Mouse (Mus musculus) embryonic facial prominence, embryonic 10.5 days (tissue): Measurements from ENCODE around the gene Pilra. TPM values are rescaled to one million over a fixed set of nuclear protein-coding genes. Genes with fewer than 3 reads are reported as not detected.
"Not testable (repeated sequence)": the region's sequence is repeated elsewhere in the genome, so short reads cannot be mapped to it uniquely, and the experiment has no call there.

Source experiments
- DNase-seq: peaks from one replicate; pipeline ENCODE4 v3.0.0-alpha.2; 2017; ENCODE audit warnings: low spot score
- H3K27ac ChIP-seq: fragments of 300-500 bp; sonication (generic); replicated peaks from 2 replicates; pipeline ENCODE4 v1.5.1; 2016; ENCODE audit warnings: mild to moderate bottlenecking
- H3K27me3 ChIP-seq: fragments of 300-500 bp; sonication (generic); replicated peaks from 2 replicates; pipeline ENCODE4 v1.6.1; 2016; ENCODE audit warnings: low read depth, mild to moderate bottlenecking; ENCODE audit not compliant: poor library complexity, severe bottlenecking
- H3K36me3 ChIP-seq: fragments of 300-500 bp; sonication (generic); replicated peaks from 2 replicates; pipeline ENCODE4 v1.6.1; 2016; ENCODE audit warnings: mild to moderate bottlenecking, moderate library complexity
- H3K4me1 ChIP-seq: fragments of 300-500 bp; sonication (generic); 2 replicates; pipeline ENCODE4 v1.6.1; 2016
- H3K4me3 ChIP-seq: fragments of 300-500 bp; sonication (generic); 2 replicates; pipeline ENCODE4 v1.5.1; 2016; ENCODE audit warnings: mild to moderate bottlenecking, moderate library complexity
- H3K9me3 ChIP-seq: fragments of 300-500 bp; sonication (generic); 2 replicates; pipeline ENCODE4 v1.6.1; 2016; ENCODE audit warnings: mild to moderate bottlenecking
- WGBS: fragments of 180-500 bp; shearing (Covaris S2); methylation state at CpG from one replicate; pipeline ENCODE4 v1.1.7; 2016; 5-methylcytosine and 5-hydroxymethylcytosine counted together
- polyA plus RNA-seq: library from polyadenylated mRNA; unstranded; fragments of >200 nt; fragmentation: Nextera tagmentation; extraction: Ambion mirVana; gene quantifications from 2 replicates; pipeline ENCODE4 v1.2.1, GENCODE M21; 2016

The Pilra gene
- polyA plus RNA-seq, 1 experiment from 2014 or later, result 0.79 TPM

DNA sequence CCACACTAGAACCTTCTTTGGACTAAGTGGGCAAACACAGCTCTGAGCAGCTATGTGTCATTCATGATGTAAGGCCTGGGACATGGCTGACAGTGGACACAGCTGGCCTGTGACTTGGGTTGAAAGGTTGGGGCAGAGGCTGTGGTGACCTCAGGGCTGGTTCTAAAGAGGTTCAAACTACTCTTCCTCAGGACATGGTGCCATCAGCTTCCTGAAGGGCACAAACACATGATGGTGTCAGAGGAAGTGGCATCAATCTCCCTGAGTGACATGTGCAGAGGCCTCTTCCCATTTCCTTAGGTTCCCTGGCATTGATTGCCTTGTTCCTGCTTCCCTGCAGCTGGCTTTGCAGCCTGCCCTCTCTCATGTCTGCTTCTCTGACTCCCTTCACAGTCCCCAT is 1.0 kb upstream of the Pilra start:
- H3K36me3 ChIP-seq, DNase-seq, H3K27ac ChIP-seq, H3K4me1 ChIP-seq, H3K27me3 ChIP-seq, H3K4me3 ChIP-seq, H3K9me3 ChIP-seq: not testable (repeated sequence)

- no peak for DNase-seq
- H3K27ac ChIP-seq, result no peak overlapping the region
- no peaks in the 10 kb centered on the region for H3K9me3 ChIP-seq
- H3K27me3 ChIP-seq, result no peaks in the 10 kb centered on the region
- H3K36me3 ChIP-seq, result no peaks in the 10 kb centered on the region
- no peaks in the 10 kb centered on the region for H3K4me1 ChIP-seq
- H3K4me3 ChIP-seq, result no peak overlapping the region
Measured at GRCm38 (mm10) chr5:137836611-137837010, 530 bp upstream of the Pilra start.

DNA sequence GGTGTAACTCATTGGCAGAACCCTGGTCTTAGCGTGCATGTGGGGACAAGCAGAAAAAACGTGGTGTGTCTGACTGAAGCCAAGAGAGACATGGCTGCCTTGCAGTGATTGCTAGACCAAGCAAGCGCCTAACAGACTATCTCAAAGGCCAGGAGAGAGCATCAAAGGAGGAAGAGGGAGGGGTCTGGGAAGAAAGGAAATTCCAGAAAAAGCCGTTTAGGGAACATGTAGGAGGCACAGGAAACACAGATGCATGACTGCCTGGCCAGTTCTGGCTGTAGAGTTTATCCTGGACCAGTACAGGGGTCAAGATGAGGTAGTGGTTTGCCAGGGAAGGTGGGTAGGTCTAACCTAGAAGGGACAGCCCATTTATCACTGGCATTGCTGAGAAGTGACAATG is 2.6 kb downstream of the Pilra start:
- Histone ChIP-seq H3K36me3 (no peaks in the 10 kb centered on the region), H3K4me3 (no peak overlapping the region), H3K9me3 (no peaks in the 10 kb centered on the region), H3K27ac (no peak overlapping the region), H3K27me3 (no peaks in the 10 kb centered on the region), H3K4me1 (no peaks in the 10 kb centered on the region)
- no peak for DNase-seq
- WGBS, result 61% methylated on average over 4 of the region's 4 CpGs

- H3K27ac ChIP-seq, result no peak overlapping the region
- H3K36me3 ChIP-seq, result no peaks in the 10 kb centered on the region
- no peaks in the 10 kb centered on the region for H3K9me3 ChIP-seq
- 84% methylated on average over 6 of the region's 6 CpGs for WGBS
- H3K4me3 ChIP-seq, result no peak overlapping the region
- H3K27me3 ChIP-seq, result no peaks in the 10 kb centered on the region
- no peaks in the 10 kb centered on the region for H3K4me1 ChIP-seq
- DNase-seq, result no peak
Measured at GRCm38 (mm10) chr5:137831506-137831905, 4.6 kb downstream of the Pilra start.

DNA sequence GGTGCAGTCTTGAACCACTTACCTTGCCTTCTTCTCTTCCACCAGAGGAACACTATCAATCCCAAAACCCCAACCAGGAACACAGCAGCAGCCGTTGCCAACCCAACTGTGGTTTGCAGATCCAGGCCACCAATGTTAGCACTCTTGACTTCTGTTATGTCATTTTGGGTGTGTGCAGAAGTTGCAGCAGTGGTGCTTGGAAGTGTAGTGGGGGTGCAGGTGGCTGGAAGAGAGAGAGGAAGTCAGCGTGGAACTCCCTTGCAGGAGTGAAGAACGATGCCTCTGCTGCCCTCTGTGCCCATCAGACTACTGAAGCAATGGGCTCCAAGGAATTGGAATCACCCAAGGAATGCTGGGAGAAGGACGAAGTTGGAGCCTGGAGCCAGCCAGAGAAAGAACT is 5.0 kb downstream of the Pilra start:
- no peak for DNase-seq
- WGBS, result 91% methylated on average over 4 of the region's 4 CpGs
- no peaks in the 10 kb centered on the region for H3K9me3 ChIP-seq
- H3K36me3 ChIP-seq, result no peaks in the 10 kb centered on the region
- no peak overlapping the region for H3K27ac ChIP-seq
- no peak overlapping the region for H3K4me3 ChIP-seq
- no peaks in the 10 kb centered on the region for H3K27me3 ChIP-seq
- H3K4me1 ChIP-seq, result no peaks in the 10 kb centered on the region

- Histone ChIP-seq H3K27me3 (no peaks in the 10 kb centered on the region), H3K4me3 (no peak overlapping the region), H3K36me3 (no peaks in the 10 kb centered on the region), H3K27ac (no peak overlapping the region), H3K4me1 (no peaks in the 10 kb centered on the region), H3K9me3 (no peaks in the 10 kb centered on the region)
- no peak for DNase-seq
- WGBS, result 80% methylated on average over 7 of the region's 7 CpGs
Measured at GRCm38 (mm10) chr5:137830238-137830637, 5.8 kb downstream of the Pilra start.

DNA sequence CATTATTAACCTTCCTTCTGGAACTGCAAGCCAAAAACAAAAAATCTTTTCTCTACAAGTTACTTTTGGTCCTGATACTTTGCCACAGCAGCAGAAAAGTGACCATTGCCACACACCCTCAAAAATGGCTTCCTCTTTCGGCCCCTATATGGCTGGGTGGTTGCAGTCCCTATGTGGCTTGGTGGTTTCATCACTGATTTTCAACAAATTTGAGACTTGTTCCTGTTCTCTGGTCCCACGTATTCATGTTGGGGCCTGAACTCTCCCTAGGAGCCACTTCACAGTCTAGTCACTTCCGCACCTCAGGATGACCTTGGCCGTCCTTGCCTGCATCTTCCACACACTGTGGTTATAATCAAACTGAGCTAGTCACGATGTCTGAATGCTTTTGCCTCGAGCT is 7.4 kb downstream of the Pilra start:
- Histone ChIP-seq H3K36me3 (no peaks in the 10 kb centered on the region), H3K9me3 (no peaks in the 10 kb centered on the region), H3K4me3 (no peak overlapping the region), H3K4me1 (no peaks in the 10 kb centered on the region), H3K27ac (no peak overlapping the region), H3K27me3 (no peaks in the 10 kb centered on the region)
- DNase-seq, result no peak
- WGBS, result 83% methylated on average over 6 of the region's 6 CpGs

DNA sequence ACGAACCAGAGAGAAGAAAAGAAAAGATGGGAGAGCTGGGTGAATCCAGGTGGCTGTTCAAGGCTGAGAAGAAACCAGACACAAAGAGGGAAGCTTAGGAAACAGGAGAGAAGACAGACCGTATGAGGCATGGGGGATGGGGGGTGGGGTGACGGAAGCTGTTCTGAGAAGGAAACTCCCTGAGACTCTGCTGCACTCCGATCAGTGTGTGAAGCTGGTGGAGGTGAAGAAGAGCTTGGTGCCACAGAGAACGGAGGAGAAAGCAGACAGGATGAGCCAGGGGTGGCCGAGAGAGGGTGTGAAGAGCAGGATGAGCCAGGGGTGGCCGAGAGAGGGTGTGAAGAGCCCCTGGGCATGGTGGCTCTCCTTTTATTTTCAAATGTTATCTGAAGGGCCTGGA is 9.7 kb downstream of the Pilra start:
- 73% methylated on average over 7 of the region's 7 CpGs for WGBS
- Histone ChIP-seq H3K27me3 (no peaks in the 10 kb centered on the region), H3K9me3 (no peaks in the 10 kb centered on the region), H3K36me3 (no peaks in the 10 kb centered on the region), H3K4me1 (no peaks in the 10 kb centered on the region), H3K4me3 (no peak overlapping the region), H3K27ac (no peak overlapping the region)
- DNase-seq, result no peak

GRCm38 (mm10) chr5:137825971-137826370 is 10.1 kb downstream of the Pilra start:
- Histone ChIP-seq H3K9me3 (no peaks in the 10 kb centered on the region), H3K36me3 (no peaks in the 10 kb centered on the region), H3K27ac (no peak overlapping the region), H3K4me3 (no peak overlapping the region), H3K4me1 (no peaks in the 10 kb centered on the region), H3K27me3 (no peaks in the 10 kb centered on the region)
- 85% methylated on average over 2 of the region's 2 CpGs for WGBS
- DNase-seq, result no peak

DNA sequence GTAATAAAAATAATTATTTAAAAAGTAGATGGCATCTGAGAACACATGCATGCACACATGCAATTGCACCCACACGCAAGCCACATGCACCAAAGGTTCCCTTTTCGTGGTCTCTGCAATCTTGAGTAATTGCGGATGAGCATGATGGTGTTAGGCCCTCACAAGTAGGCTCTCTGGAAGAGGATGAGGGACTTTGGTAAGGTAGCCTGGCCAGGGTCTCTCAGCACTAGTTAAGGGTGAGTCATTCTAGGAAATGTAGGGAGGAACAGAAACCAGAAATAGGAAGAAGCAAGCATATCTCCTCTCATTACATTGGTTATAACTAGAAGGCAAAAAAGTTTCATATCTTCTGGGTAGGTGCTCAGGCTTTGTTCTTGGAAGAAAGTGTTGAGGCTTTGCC is 11.1 kb downstream of the Pilra start:
- Histone ChIP-seq H3K4me1 (no peaks in the 10 kb centered on the region), H3K9me3 (no peaks in the 10 kb centered on the region), H3K27me3 (no peaks in the 10 kb centered on the region), H3K27ac (no peak overlapping the region), H3K36me3 (no peaks in the 10 kb centered on the region), H3K4me3 (no peak overlapping the region)
- WGBS, result 87% methylated on average over 3 of the region's 3 CpGs
- no peak for DNase-seq

DNA sequence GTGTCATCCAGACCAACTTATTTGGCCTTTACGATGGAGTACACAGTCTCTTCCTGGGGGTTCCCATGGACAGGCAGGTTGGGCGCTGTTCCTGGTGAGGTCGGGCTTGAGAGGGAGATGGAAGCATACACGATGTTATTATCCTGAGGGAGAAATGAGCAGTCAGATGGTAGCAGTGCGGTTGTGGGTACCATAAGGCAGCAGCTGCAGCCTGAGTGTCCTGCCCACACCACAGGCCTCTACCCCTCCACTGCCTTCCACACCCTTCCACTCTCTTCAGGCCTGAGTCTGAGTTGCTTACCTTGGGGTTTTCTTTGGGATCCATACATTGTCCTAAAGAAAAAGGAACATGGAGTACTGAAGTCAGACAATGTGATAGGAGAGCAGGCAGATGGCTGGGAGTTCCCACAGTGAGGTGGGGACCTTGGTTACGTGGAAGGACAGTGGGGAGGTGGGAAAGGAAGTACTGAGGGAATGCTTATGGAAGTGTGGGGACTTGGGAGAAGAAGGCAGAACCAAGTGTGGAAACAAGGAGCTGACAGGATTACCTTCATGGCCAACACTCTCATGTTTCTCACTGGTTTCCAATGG is 12.5 kb downstream of the Pilra start:
- Histone ChIP-seq H3K9me3 (no peaks in the 10 kb centered on the region), H3K4me1 (no peaks in the 10 kb centered on the region), H3K36me3 (no peaks in the 10 kb centered on the region), H3K4me3 (no peak overlapping the region), H3K27me3 (no peaks in the 10 kb centered on the region), H3K27ac (no peak overlapping the region)
- DNase-seq, result no peak
- 94% methylated on average over 6 of the region's 6 CpGs for WGBS

- no peaks in the 10 kb centered on the region for H3K27me3 ChIP-seq
- H3K4me1 ChIP-seq, result no peaks in the 10 kb centered on the region
- no peaks in the 10 kb centered on the region for H3K36me3 ChIP-seq
- no peak for DNase-seq
- 93% methylated on average over 1 of the region's 1 CpGs for WGBS
- no peak overlapping the region for H3K4me3 ChIP-seq
- no peak overlapping the region for H3K27ac ChIP-seq
- H3K9me3 ChIP-seq, result no peaks in the 10 kb centered on the region
Measured at GRCm38 (mm10) chr5:137822602-137823001, 13.5 kb downstream of the Pilra start.

DNA sequence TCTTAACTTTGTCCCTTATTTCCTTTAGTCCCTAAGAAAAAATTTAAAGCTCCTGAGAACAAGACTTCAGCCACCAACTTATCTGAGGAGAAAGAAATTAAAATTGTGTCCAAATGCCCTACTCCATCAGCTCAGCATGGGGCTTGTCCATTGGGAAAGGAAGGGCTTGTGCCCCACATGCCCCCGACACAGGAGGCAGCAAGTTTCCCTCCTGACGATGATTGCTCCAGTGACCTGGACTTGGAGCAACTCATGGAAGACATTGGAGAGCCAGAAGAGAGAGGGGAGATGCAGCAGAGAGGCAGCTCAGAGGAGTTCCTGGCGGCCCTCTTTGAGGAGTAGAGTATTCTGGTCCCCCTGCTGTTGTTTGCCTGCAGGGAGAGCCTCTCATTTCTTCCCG is 14.0 kb downstream of the Pilra start:
- Histone ChIP-seq H3K27me3 (no peaks in the 10 kb centered on the region), H3K4me3 (no peak overlapping the region), H3K36me3 (no peaks in the 10 kb centered on the region), H3K27ac (no peak overlapping the region), H3K4me1 (no peaks in the 10 kb centered on the region), H3K9me3 (no peaks in the 10 kb centered on the region)
- WGBS, result 56% methylated on average over 4 of the region's 4 CpGs
- no peak for DNase-seq
